Mouse (Mus musculus): Measurements from ENCODE around the gene Snx32.

Gene Snx32

GRCm38 (mm10) chr19:5510031-5511026 is at the start of gene Snx32:
Gene Snx32 (minus strand): TSS chr19:5510538.
- DNase-seq (ENCODE audit: extremely low spot score, low spot score): peak; percentile 94

DNA sequence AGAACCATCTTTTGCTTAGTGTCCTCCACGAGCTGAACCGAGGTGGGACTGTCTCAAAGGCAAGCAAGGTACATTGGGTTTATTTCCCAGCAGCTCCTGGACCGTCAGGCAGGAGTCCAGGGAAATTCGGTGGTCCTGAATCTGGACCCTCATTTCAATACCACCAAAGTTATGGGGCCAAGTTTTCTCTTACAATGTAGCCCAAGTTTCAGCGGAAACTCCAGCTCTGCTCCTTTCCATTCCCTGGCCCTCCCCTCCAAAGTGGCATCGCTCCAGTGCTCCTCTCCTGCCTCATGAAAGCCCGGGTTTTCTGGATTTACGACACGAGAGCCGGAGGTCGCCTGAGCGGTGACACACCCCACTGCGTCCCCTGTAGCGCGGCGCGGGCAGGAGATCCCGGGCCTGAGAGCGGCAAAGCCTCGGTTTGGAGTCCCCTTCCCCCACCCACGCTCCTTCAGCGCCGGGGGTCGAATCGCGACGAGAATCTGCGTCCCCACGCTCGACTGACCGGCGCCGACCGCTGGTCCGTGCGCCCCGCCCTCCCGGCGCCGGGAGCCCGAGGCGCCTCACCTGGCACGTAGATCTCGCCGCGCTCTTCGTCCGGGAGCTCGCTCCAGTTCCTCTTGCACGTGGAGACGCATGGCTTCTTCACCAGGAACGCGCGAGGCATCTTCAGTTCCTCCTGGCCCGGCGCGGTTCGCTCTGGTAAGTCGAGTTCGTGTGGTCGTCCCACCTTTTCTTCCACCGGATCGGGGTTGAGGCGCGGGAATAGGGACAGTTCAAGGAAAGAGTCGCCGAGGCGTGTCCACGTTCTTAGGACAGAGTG is 49.5 kb upstream of the Snx32 start:
- peak; percentile 49 for DNase-seq (ENCODE audit: extremely low spot score, low spot score)

DNA sequence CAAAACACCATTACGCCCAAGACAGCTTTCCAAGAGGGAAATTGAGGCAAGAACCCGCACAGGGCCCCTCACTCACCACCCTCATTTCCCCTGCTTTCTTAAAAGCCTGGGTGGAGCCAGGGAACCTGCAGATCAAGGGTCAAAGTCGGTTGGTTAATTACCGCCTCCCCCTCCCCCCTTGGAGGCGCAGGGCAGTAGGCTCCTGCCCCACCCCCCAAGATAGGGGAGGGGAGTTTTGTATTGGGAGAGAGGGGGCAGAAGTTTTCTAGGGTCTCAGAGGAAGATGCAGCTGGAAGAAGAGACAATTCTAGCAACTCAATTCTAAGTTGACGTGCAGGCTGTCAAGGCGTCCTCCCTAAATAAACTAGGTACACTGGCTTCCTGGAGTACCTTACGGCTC is 48.9 kb upstream of the Snx32 start:
- DNase-seq (ENCODE audit: extremely low spot score, low spot score): no peak

DNA sequence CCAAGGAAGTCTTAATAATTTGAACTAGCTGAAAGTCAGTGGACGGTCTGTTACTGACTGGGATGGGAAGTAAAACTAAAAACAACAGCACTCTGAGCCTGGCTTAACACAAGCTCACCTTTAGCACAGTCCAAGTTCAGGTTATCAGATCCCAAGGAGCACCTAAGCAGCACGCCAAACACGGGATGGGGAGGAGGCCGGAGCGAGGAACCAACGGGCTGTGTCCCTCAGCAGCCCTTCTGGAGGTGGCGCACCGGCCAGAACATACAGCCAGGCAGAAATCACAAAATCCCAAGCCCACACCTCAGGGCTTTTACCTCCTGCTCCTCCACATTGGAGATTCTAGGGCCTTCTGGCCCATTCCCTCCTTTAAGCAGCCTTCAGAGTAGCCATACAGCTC is 48.4 kb upstream of the Snx32 start:
- no peak for DNase-seq (ENCODE audit: extremely low spot score, low spot score)

- DNase-seq (ENCODE audit: extremely low spot score, low spot score): no peak
Observed at GRCm38 (mm10) chr19:5558169-5558568, 47.8 kb upstream of the Snx32 start.

DNA sequence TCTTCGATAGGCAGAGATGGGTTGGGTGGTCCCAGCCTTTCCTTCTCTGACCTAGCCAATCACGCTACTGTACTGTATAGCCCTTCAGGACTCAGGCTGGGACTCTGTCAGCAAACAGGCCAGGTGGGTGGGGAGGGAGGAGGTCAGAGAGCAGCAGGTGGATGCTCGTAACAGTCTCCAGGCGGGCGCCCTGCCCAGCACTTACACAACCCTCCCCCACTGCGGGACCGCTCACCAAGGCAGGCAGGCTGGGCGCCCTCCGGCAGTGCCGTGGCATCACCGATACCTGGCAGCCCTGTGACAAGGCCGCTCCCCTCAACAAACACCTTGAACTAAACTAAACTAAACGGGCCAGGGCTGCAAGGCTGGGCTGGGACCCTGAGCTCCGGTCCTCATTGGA is 43.9 kb upstream of the Snx32 start:
- no peak for DNase-seq (ENCODE audit: extremely low spot score, low spot score)

GRCm38 (mm10) chr19:5553802-5554201 is 43.5 kb upstream of the Snx32 start:
- no peak for DNase-seq (ENCODE audit: extremely low spot score, low spot score)

DNA sequence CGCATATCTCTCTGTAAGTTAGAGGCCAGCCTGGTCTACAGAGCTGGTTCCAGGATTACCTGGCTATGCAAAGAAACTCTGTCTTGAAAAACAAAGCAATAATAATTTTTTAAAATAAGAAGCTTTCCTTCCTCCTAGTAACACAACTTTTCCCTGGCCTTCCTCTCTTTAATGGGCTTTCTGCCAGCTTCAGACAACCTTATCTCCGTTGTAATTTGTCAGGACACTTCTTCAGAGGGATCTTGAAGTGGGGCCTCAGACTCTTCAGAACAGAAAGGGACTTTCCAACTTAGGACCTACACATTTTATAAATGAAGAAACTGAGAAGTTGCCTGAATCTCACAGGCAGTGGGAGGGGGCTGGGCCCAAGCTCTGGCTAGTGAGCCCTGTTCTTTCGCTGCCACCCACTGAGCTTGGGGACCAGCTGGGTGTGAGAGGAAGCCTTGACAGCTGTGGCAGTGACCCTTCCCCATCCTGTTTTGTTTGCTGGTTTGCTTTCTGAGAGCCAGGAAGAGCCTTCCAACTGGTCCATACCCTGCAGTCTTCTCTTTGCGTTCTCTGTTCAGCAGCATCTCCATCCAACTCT is 37.2 kb upstream of the Snx32 start:
- DNase-seq (ENCODE audit: extremely low spot score, low spot score): no peak

DNA sequence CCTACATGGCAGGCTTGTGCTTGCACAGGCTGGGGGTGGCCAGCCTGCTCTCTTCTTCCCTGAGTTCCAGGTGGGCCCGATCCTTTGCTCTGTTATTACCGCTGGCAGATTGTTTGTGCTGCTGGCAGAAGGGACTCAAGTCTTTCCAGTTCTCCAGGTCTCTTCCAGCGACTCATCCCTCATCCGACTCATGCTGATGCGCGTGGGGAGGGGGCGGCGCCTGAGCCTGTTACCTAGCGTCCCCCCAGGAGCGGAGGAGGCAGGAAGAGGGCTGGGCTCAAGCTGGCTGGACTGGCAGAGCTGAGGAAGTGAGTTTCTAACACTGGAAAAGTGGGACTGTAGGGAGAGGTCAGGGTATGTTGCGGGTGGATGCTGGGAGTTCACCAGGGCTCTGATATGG is 33.7 kb upstream of the Snx32 start:
- DNase-seq (ENCODE audit: extremely low spot score, low spot score): no peak

GRCm38 (mm10) chr19:5543362-5543761 is 33.0 kb upstream of the Snx32 start:
- no peak for DNase-seq (ENCODE audit: extremely low spot score, low spot score)

DNA sequence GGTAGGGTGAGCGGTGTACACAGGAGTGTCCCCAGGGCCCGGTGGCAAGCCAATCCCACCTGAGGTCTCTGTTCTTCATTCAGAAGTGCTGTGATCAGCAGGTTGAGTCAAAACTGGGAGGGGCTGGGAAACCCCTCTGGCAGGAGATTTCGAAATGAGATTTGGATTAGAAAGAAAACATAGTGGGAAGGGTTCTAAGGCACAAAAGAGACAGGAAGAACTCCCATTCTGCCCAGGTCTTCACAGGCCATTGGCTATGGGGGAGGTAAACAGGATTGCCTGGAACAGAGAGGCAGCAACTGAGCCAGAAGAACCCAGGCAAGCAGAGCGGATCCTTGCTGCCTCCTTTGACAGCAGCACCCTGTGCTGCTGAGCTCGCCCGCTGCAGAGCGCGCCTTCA is 28.4 kb upstream of the Snx32 start:
- DNase-seq (ENCODE audit: extremely low spot score, low spot score): no peak

- no peak for DNase-seq (ENCODE audit: extremely low spot score, low spot score)
Observed at GRCm38 (mm10) chr19:5532520-5532919, 22.2 kb upstream of the Snx32 start.

DNA sequence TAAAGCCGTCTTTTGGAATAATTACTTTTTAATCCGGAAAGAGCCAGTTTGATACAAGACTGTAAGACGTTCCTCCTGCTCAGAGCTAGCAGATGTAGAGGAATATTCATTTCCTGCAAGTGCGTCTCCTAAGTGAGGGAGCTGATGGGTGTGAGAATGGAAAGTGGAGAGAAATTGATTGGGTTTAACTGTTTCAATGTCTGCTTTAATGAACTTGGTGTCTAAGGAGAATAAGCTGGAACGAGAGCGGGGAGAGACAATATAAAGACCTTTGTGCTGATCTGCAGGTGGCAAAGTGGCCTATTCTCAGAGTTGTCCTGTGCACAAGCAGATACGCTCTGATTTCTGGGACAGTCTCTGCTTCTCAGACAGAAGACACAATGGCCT is 19.8 kb upstream of the Snx32 start:
- DNase-seq (ENCODE audit: extremely low spot score, low spot score): no peak

DNA sequence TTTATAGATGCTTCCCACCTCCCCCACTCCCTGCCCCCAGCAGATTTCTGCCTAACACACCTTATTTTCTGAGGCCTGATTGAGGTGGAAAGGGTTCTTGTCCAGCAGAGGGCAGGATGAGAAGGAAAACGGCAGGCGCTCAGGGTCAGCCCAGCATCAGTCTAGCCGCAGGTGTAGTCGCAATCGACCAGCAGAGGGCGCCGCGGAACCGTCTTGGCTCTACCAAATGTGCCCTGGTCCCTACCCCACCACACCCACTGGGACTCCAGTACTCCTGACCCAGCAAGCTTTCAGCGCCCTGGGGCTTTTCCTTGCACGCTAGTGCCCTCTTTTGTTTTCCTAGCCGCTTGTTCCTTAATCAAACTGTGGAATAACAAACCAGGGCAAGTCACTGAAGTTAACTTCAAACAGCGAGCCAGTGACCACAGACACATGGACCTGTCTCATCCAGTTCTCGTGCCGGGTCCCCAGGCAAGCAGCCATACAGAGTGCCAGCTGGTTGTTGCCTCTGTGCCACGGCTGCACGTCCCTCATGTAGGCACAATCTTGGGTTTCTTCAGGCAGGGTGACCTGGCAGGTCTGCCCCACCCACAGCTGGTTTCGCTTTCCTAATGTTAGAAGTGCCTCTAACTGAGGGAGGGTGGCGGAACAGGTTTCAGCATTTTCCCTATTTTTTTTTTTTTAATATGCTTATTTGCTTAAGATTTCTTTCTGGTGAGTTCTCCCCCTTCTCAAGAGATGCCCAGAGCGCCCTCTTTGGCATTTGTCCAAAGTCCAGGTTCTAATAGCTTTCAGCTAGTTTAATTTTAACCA is 19.2 kb upstream of the Snx32 start:
- peak; percentile 98 for DNase-seq (ENCODE audit: extremely low spot score, low spot score)

- no peak for DNase-seq (ENCODE audit: extremely low spot score, low spot score)
Observed at GRCm38 (mm10) chr19:5525204-5525603, 14.9 kb upstream of the Snx32 start.

GRCm38 (mm10) chr19:5518721-5519120 is 8.4 kb upstream of the Snx32 start:
- no peak for DNase-seq (ENCODE audit: extremely low spot score, low spot score)

- no peak for DNase-seq (ENCODE audit: extremely low spot score, low spot score)
Observed at GRCm38 (mm10) chr19:5516906-5517505, 6.7 kb upstream of the Snx32 start.

DNA sequence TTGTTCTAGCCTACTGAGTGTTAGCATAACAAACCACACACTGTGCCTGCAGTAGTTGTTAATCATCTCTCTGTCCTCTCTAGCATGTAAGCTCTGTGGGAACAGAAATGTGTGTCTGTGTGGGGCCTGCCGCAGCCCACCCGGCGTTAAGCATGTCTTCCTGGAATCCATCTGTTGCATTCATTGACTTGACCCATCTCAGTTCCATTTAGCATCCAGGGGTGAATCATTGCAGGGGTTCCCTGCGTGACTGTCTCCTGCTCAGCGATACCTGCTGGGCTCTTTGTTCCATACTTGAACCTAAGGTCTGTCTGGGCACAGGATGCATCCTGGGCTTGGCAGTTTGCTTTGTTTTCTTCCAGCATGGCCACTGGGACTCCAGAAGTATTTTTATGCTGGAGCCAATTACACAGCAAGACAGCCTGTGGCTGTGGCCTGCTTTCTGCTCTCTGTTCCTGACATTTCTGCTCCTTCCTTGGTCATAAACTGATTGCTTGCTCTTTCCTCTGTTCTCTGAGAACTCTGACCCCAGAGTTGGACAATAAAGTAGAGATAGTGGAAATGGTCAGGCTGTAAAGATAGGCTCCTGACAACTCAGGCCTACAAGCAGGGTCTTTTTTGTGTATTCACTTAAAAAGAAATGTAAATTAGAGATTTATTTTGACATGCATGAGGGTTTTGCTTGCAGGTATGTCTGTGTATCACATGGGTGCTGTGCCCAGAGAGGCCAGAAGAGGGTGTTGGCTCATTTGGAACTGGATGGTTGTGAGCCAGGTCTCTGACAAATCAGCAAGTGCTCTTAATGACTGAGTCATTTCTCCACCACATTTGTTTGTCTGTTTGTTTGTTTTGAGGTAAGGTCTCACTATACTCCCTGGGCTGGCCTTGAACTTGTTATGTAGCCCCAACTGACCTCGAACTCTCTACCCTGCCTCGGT is 5.8 kb upstream of the Snx32 start:
- no peak for DNase-seq (ENCODE audit: extremely low spot score, low spot score)

GRCm38 (mm10) chr19:5513005-5513349 is 2.6 kb upstream of the Snx32 start:
- no peak for DNase-seq (ENCODE audit: extremely low spot score, low spot score)

All from neural tube, embryonic 10.5 days (tissue).